Mouse (Mus musculus) CH12.LX (cell line): ENCODE results near the gene Entpd1. TPM values are rescaled to one million over a fixed set of nuclear protein-coding genes. Genes with fewer than 3 reads are reported as not detected.

Experiments
- DNase-seq: peaks from one replicate; pipeline ENCODE4 v3.0.0-alpha.2; 2013; ENCODE audit errors: extremely low read depth
- H3K27ac ChIP-seq: 2 replicates; pipeline ENCODE4 v1.5.1; 2012; ENCODE audit warnings: low read depth, mild to moderate bottlenecking, control low read depth, moderate library complexity; ENCODE audit not compliant: insufficient read depth
- H3K27me3 ChIP-seq: replicated peaks from 2 replicates; pipeline ENCODE3; 2012; ENCODE audit warnings: inconsistent platforms
- H3K36me3 ChIP-seq, 2 experiments: replicated peaks in 1 of 2; 2 replicates each; pipeline versions ENCODE3 to v1.6.1; 2012; ENCODE audit warnings: inconsistent platforms in 1 of 2, low read length in 1 of 2, mild to moderate bottlenecking in 1 of 2, mixed read lengths in 1 of 2, moderate library complexity in 1 of 2; ENCODE audit not compliant: control insufficient read depth in 1 of 2, insufficient read depth in 1 of 2
- H3K4me1 ChIP-seq, 2 experiments: 2 replicates each; pipeline ENCODE4 v1.6.1; 2012; ENCODE audit warnings: inconsistent platforms in 1 of 2, moderate library complexity in 1 of 2; ENCODE audit not compliant: insufficient read depth in 2 of 2, control insufficient read depth in 1 of 2
- H3K4me2 ChIP-seq: 2 replicates; pipeline ENCODE4 v1.6.1; 2012; ENCODE audit warnings: low read depth, mild to moderate bottlenecking, control low read depth; ENCODE audit not compliant: poor library complexity, insufficient read depth, severe bottlenecking
- H3K4me3 ChIP-seq, 3 experiments: fragments of 150-350 bp in 1 of 3; sonication (generic) in 1 of 3; replicated peaks in 1 of 3; 2 replicates each; pipeline versions ENCODE3 to v1.5.1; 2011 to 2012; ENCODE audit warnings: low read depth in 2 of 3, low read length in 2 of 3, mild to moderate bottlenecking in 2 of 3, moderate library complexity in 2 of 3, control low read depth in 1 of 3, improper control_type of control experiment in 1 of 3, inconsistent platforms in 1 of 3, mixed read lengths in 1 of 3; ENCODE audit not compliant: poor library complexity in 1 of 3
- H3K79me2 ChIP-seq: replicated peaks from 2 replicates; pipeline ENCODE4 v1.6.1; 2012; ENCODE audit warnings: mild to moderate bottlenecking, moderate library complexity; ENCODE audit not compliant: control insufficient read depth, poor library complexity, insufficient read depth, severe bottlenecking; ENCODE audit errors: extremely low read depth
- H3K9ac ChIP-seq: 2 replicates; pipeline ENCODE4 v1.6.1; 2012; ENCODE audit warnings: low read depth, mild to moderate bottlenecking, control low read depth, moderate library complexity; ENCODE audit not compliant: insufficient read depth
- H3K9me3 ChIP-seq: replicated peaks from 2 replicates; pipeline ENCODE3; 2012; ENCODE audit warnings: low read length, inconsistent platforms, mixed read lengths
- BHLHE40 ChIP-seq: IDR thresholded peaks from 2 replicates; pipeline ENCODE4 v1.6.1; 2011; ENCODE audit warnings: mild to moderate bottlenecking, low read depth, low read length, improper control_type of control experiment
- CHD1 ChIP-seq: IDR thresholded peaks from 2 replicates; pipeline ENCODE4 v1.6.1; 2012; ENCODE audit warnings: low read depth, low read length, improper control_type of control experiment, inconsistent platforms
- CHD2 ChIP-seq: IDR thresholded peaks from 2 replicates; pipeline ENCODE4 v1.6.1; 2011; ENCODE audit warnings: low read length, improper control_type of control experiment
- CTCF ChIP-seq, 2 experiments: IDR thresholded peaks in 1 of 2; conservative IDR thresholded peaks in 1 of 2; 2 replicates each; pipeline ENCODE4 v1.5.1; 2011 to 2012; ENCODE audit warnings: low read depth in 2 of 2, low read length in 2 of 2, improper control_type of control experiment in 1 of 2, inconsistent platforms in 1 of 2, mild to moderate bottlenecking in 1 of 2, moderate library complexity in 1 of 2
- E2F4 ChIP-seq: IDR thresholded peaks from 2 replicates; pipeline ENCODE4 v1.6.1; 2011; ENCODE audit warnings: low read depth, low read length, improper control_type of control experiment; ENCODE audit not compliant: insufficient replicate concordance
- ELF1 ChIP-seq: IDR thresholded peaks from 2 replicates; pipeline ENCODE4 v1.6.1; 2014; ENCODE audit warnings: low read depth, mild to moderate bottlenecking, inconsistent platforms, low read length, improper control_type of control experiment
- EP300 ChIP-seq: IDR thresholded peaks from 2 replicates; pipeline ENCODE4 v1.6.1; 2011; ENCODE audit warnings: low read length, improper control_type of control experiment
- ETS1 ChIP-seq: conservative IDR thresholded peaks from 2 replicates; pipeline ENCODE4 v1.6.1; 2012; ENCODE audit warnings: low read depth, mild to moderate bottlenecking, inconsistent platforms, low read length, improper control_type of control experiment, moderate library complexity
- GABPA ChIP-seq: IDR thresholded peaks from 2 replicates; pipeline ENCODE4 v1.6.1; 2012; ENCODE audit warnings: low read depth, low read length, improper control_type of control experiment, inconsistent platforms; ENCODE audit not compliant: insufficient replicate concordance
- HCFC1 ChIP-seq: IDR thresholded peaks from 2 replicates; pipeline ENCODE4 v1.6.1; 2012; ENCODE audit warnings: low read depth, mild to moderate bottlenecking, inconsistent platforms, low read length, improper control_type of control experiment
- IRF4 ChIP-seq: IDR thresholded peaks from 2 replicates; pipeline ENCODE4 v1.6.1; 2014; ENCODE audit warnings: low read depth, mild to moderate bottlenecking, inconsistent platforms, low read length, improper control_type of control experiment
- JUN ChIP-seq: IDR thresholded peaks from 2 replicates; pipeline ENCODE4 v1.6.1; 2011; ENCODE audit warnings: low read depth, mild to moderate bottlenecking, low read length, improper control_type of control experiment, moderate library complexity; ENCODE audit not compliant: insufficient read depth
- JUND ChIP-seq: conservative IDR thresholded peaks from 2 replicates; pipeline ENCODE4 v1.6.1; 2011; ENCODE audit warnings: low read depth, low read length, improper control_type of control experiment
- KAT2A ChIP-seq: IDR thresholded peaks from 2 replicates; pipeline ENCODE4 v1.6.1; 2012; ENCODE audit warnings: low read length, improper control_type of control experiment, inconsistent platforms; ENCODE audit not compliant: insufficient replicate concordance
- MAFK ChIP-seq: IDR thresholded peaks from 2 replicates; pipeline ENCODE4 v1.6.1; 2011; ENCODE audit warnings: low read length, improper control_type of control experiment; ENCODE audit not compliant: insufficient replicate concordance
- MAX ChIP-seq: IDR thresholded peaks from 2 replicates; pipeline ENCODE4 v1.6.1; 2011; ENCODE audit warnings: low read length, improper control_type of control experiment
- MAZ ChIP-seq: IDR thresholded peaks from 2 replicates; pipeline ENCODE4 v1.6.1; 2012; ENCODE audit warnings: low read depth, mild to moderate bottlenecking, inconsistent platforms, low read length, improper control_type of control experiment, moderate library complexity
- MEF2A ChIP-seq: IDR thresholded peaks from 2 replicates; pipeline ENCODE4 v1.6.1; 2014; ENCODE audit warnings: low read depth, mild to moderate bottlenecking, inconsistent platforms, low read length, improper control_type of control experiment, borderline replicate concordance
- MXI1 ChIP-seq: IDR thresholded peaks from 2 replicates; pipeline ENCODE4 v1.6.1; 2011; ENCODE audit warnings: mild to moderate bottlenecking, low read depth, low read length, improper control_type of control experiment
- MYC ChIP-seq: IDR thresholded peaks from 2 replicates; pipeline ENCODE4 v1.6.1; 2011; ENCODE audit warnings: low read depth, mild to moderate bottlenecking, improper control_type of control experiment, low read length
- NELFE ChIP-seq: IDR thresholded peaks from 2 replicates; pipeline ENCODE4 v1.6.1; 2011; ENCODE audit warnings: low read depth, low read length, improper control_type of control experiment
- NRF1 ChIP-seq: IDR thresholded peaks from 2 replicates; pipeline ENCODE4 v1.6.1; 2014; ENCODE audit warnings: low read depth, mild to moderate bottlenecking, inconsistent platforms, low read length, improper control_type of control experiment, moderate library complexity
- PAX5 ChIP-seq: IDR thresholded peaks from 2 replicates; pipeline ENCODE4 v1.6.1; 2012; ENCODE audit warnings: low read length, inconsistent platforms, mixed read lengths
- POLR2A ChIP-seq: IDR thresholded peaks from 2 replicates; pipeline ENCODE4 v1.6.1; 2011; ENCODE audit warnings: low read depth, mild to moderate bottlenecking, improper control_type of control experiment, low read length
- POLR2AphosphoS2 ChIP-seq: IDR thresholded peaks from 2 replicates; pipeline ENCODE4 v1.6.1; 2011; ENCODE audit warnings: low read depth, low read length, improper control_type of control experiment
- RAD21 ChIP-seq: IDR thresholded peaks from 2 replicates; pipeline ENCODE4 v1.6.1; 2011; ENCODE audit warnings: low read depth, mild to moderate bottlenecking, low read length, improper control_type of control experiment, moderate library complexity
- RCOR1 ChIP-seq: conservative IDR thresholded peaks from 2 replicates; pipeline ENCODE4 v1.6.1; 2012; ENCODE audit warnings: low read depth, mild to moderate bottlenecking, inconsistent platforms, low read length, improper control_type of control experiment
- SIN3A ChIP-seq: IDR thresholded peaks from 2 replicates; pipeline ENCODE4 v1.6.1; 2012; ENCODE audit warnings: low read length, improper control_type of control experiment, inconsistent platforms
- SMC3 ChIP-seq: IDR thresholded peaks from 2 replicates; pipeline ENCODE4 v1.6.1; 2011; ENCODE audit warnings: low read depth, low read length, improper control_type of control experiment
- TBP ChIP-seq: conservative IDR thresholded peaks from 2 replicates; pipeline ENCODE4 v1.6.1; 2011; ENCODE audit warnings: low read depth, low read length, improper control_type of control experiment
- TCF12 ChIP-seq: IDR thresholded peaks from 2 replicates; pipeline ENCODE4 v1.6.1; 2014; ENCODE audit warnings: low read depth, mild to moderate bottlenecking, inconsistent platforms, low read length, improper control_type of control experiment
- UBTF ChIP-seq: IDR thresholded peaks from 2 replicates; pipeline ENCODE4 v1.6.1; 2012; ENCODE audit warnings: low read depth, mild to moderate bottlenecking, inconsistent platforms, low read length, improper control_type of control experiment, moderate library complexity
- USF1 ChIP-seq: IDR thresholded peaks from 2 replicates; pipeline ENCODE4 v1.6.1; 2014; ENCODE audit warnings: low read depth, mild to moderate bottlenecking, inconsistent platforms, low read length, improper control_type of control experiment
- USF2 ChIP-seq: conservative IDR thresholded peaks from 2 replicates; pipeline ENCODE4 v1.6.1; 2011; ENCODE audit warnings: low read depth, low read length, improper control_type of control experiment
- ZC3H11A ChIP-seq: IDR thresholded peaks from 2 replicates; pipeline ENCODE4 v1.6.1; 2012; ENCODE audit warnings: low read depth, mild to moderate bottlenecking, inconsistent platforms, low read length, improper control_type of control experiment
- ZKSCAN1 ChIP-seq: IDR thresholded peaks from 2 replicates; pipeline ENCODE4 v1.6.1; 2012; ENCODE audit warnings: low read depth, inconsistent platforms, low read length, improper control_type of control experiment, borderline replicate concordance
- ZMIZ1 ChIP-seq: IDR thresholded peaks from 2 replicates; pipeline ENCODE4 v1.6.1; 2012; ENCODE audit warnings: low read depth, mild to moderate bottlenecking, inconsistent platforms, low read length, improper control_type of control experiment
- ZNF384 ChIP-seq: IDR thresholded peaks from 2 replicates; pipeline ENCODE4 v1.6.1; 2012; ENCODE audit warnings: low read depth, low read length, improper control_type of control experiment, inconsistent platforms
- dilution Hi-C: fragments of 300-500 bp; cut with MboI; formaldehyde crosslinking; loops from 2 replicates; pipeline ENCODE4 v1.14.3; 2020; ENCODE audit warnings: low sequenced_read_pairs; ENCODE audit not compliant: extremely low pct_unique_long_range_greater_than_20kb, extremely low pct_ligation_motif_present
- in situ Hi-C: fragments of 300-500 bp; cut with MboI; formaldehyde crosslinking; loops from 3 replicates; pipeline ENCODE4 v1.14.3; 2019; ENCODE audit warnings: low sequenced_read_pairs, low pct_ligation_motif_present, low pct_unique_long_range_greater_than_20kb, mixed read lengths
- polyA plus RNA-seq: library from polyadenylated mRNA; unstranded; fragments of >175 nt; gene quantifications from 2 replicates; pipeline ENCODE4 v1.2.1, GENCODE M21; 2012; ENCODE audit warnings: low read depth; ENCODE audit not compliant: insufficient read length
- total RNA-seq, 2 experiments: library from RNA; depleted of rRNA; stranded (reverse); fragments of 300-350 nt in 1 of 2; fragments of >200 nt in 1 of 2; gene quantifications; 2 replicates each; pipeline ENCODE4 v1.2.3; 2012 to 2014

Entpd1 gene
- total and polyA plus RNA-seq, 3 experiments = 14.7 to 21.2 (median 19.5) TPM

GRCm38 (mm10) chr19:40659651-40660478 lies 47.7 kb downstream of the Entpd1 start:
- DNase-seq = peak; percentile 71
- peak overlapping the region; percentile 89 for H3K9ac ChIP-seq

GRCm38 (mm10) chr19:40660510-40660909 lies 48.3 kb downstream of the Entpd1 start:
- Histone ChIP-seq H3K9ac (peak overlapping the region; percentile 89), H3K79me2 (peaks cover 8% of the 10 kb centered on the region), H3K27me3 (no peaks in the 10 kb centered on the region), H3K9me3 (no peaks in the 10 kb centered on the region), H3K27ac (peak overlapping the region; percentile 82), H3K36me3 (peaks cover 0 to 20% of the 10 kb centered on the region in 2 experiments), H3K4me3 (peak overlapping the region; percentile 76 to 89 (median 83)), H3K4me2 (peak overlapping the region; percentile 96), H3K4me1 (peaks cover 14 to 61% of the 10 kb centered on the region in 2 experiments)
- in situ Hi-C loops = no loop called here
- no peak for DNase-seq
- dilution Hi-C loops = no loop called here
- TF ChIP-seq UBTF (no peak), MYC (no peak), PAX5 (no peak), IRF4 (no peak), TCF12 (no peak), CHD2 (no peak; the same call in 1 of the 2 replicates), MAZ (no peak), NELFE (no peak), MEF2A (no peak), ELF1 (0 out of 2 replicates have a peak, but pooled peaks have one; percentile 9), USF1 (no peak), POLR2A (no peak), CTCF (conservative IDR thresholded peaks at IDR 0.05 in 1 of 2, IDR thresholded peaks at IDR 0.05 in 1 of 2; ENCODE audit: low read depth in 2 of 2, low read length in 2 of 2) (no peak), MXI1 (no peak; the same call in 1 of the 2 replicates), ZC3H11A (no peak), E2F4 (no peak)

More at GRCm38 (mm10) chr19:40659651-40660478, 47.7 kb downstream of the Entpd1 start:
- Histone ChIP-seq H3K27ac (peak overlapping the region; percentile 82), H3K79me2 (peaks cover 8% of the 10 kb centered on the region), H3K4me2 (peak overlapping the region; percentile 96), H3K4me1 (peaks cover 14 to 61% of the 10 kb centered on the region in 2 experiments)
- TF ChIP-seq PAX5 (no peak), ZNF384 (peak; percentile 88), ZMIZ1 (no peak), CHD2 (no peak), NELFE (no peak; the same call in 1 of the 2 replicates), TBP (peak; percentile 10), MAFK (no peak), GABPA (no peak), TCF12 (no peak), SMC3 (no peak; the same call in 1 of the 2 replicates), ZKSCAN1 (no peak), MAZ (no peak), NRF1 (no peak), JUN (no peak), JUND (no peak; the same call in 1 of the 2 replicates), POLR2A (peak; percentile 46), USF2 (no peak), EP300 (no peak), HCFC1 (no peak), POLR2AphosphoS2 (no peak), MAX (no peak), UBTF (no peak), RCOR1 (0 out of 2 replicates have a peak, but pooled peaks have one; percentile 48), BHLHE40 (peak; percentile 23; the same call in 1 of the 2 replicates), E2F4 (no peak), SIN3A (no peak; the same call in none of the 2 replicates), USF1 (no peak), CHD1 (peak; percentile 25; the same call in 1 of the 2 replicates), ETS1 (no peak; the same call in 1 of the 2 replicates), IRF4 (no peak), MEF2A (no peak; the same call in 1 of the 2 replicates), CTCF (conservative IDR thresholded peaks at IDR 0.05 in 1 of 2, IDR thresholded peaks at IDR 0.05 in 1 of 2; ENCODE audit: low read depth in 2 of 2, low read length in 2 of 2) (no peak), MXI1 (peak; percentile 54), KAT2A (no peak), RAD21 (no peak; the same call in none of the 2 replicates), ELF1 (no peak), MYC (0 out of 2 replicates have a peak, but pooled peaks have one; percentile 44), ZC3H11A (no peak)
- TF ChIP-seq, all 38 proteins: peak for 8
- dilution Hi-C loops (no loop called here), in situ Hi-C loops (no loop called here)
- H3K27me3 ChIP-seq = no peaks in the 10 kb centered on the region
- H3K4me3 ChIP-seq = peak overlapping the region; percentile 76 to 89 (median 83)
- H3K36me3 ChIP-seq = peaks cover 0 to 19% of the 10 kb centered on the region in 2 experiments
- no peaks in the 10 kb centered on the region for H3K9me3 ChIP-seq
